Mouse (Mus musculus) limb, embryonic 10.5 days (tissue): Measurements from ENCODE around the gene Cep152. TPM values are rescaled to one million over a fixed set of nuclear protein-coding genes. Genes with fewer than 3 reads are reported as not detected.

ENCODE experiments used
- DNase-seq: peaks from one replicate; pipeline ENCODE4 v3.0.0-alpha.2; 2017; ENCODE audit warnings: low spot score
- H3K27ac ChIP-seq: fragments of 300-500 bp; sonication (generic); 2 replicates; pipeline ENCODE4 v1.5.1; 2016; ENCODE audit warnings: mild to moderate bottlenecking
- H3K27me3 ChIP-seq: fragments of 300-500 bp; sonication (generic); 2 replicates; pipeline ENCODE4 v1.6.1; 2016; ENCODE audit warnings: low read depth, mild to moderate bottlenecking; ENCODE audit not compliant: poor library complexity, severe bottlenecking
- H3K36me3 ChIP-seq: fragments of 300-500 bp; sonication (generic); 2 replicates; pipeline ENCODE4 v1.6.1; 2016; ENCODE audit warnings: mild to moderate bottlenecking, moderate library complexity
- H3K4me1 ChIP-seq: fragments of 300-500 bp; sonication (generic); 2 replicates; pipeline ENCODE4 v1.6.1; 2016
- H3K4me3 ChIP-seq: fragments of 300-500 bp; sonication (generic); 2 replicates; pipeline ENCODE4 v1.5.1; 2016; ENCODE audit warnings: mild to moderate bottlenecking, moderate library complexity
- H3K9me3 ChIP-seq: fragments of 300-500 bp; sonication (generic); replicated peaks from 2 replicates; pipeline ENCODE4 v1.6.1; 2016; ENCODE audit warnings: mild to moderate bottlenecking
- WGBS: fragments of 180-500 bp; shearing (Covaris S2); methylation state at CpG from one replicate; pipeline ENCODE4 v1.1.7; 2016; 5-methylcytosine and 5-hydroxymethylcytosine counted together
- polyA plus RNA-seq: library from polyadenylated mRNA; unstranded; fragments of >200 nt; fragmentation: Nextera tagmentation; extraction: Ambion mirVana; gene quantifications from 2 replicates; pipeline ENCODE4 v1.2.1, GENCODE M21; 2016

Cep152 gene
- polyA plus RNA-seq, 1 experiment from 2014 or later = 11.1 TPM

GRCm38 (mm10) chr2:125577670-125578069 lies 47.2 kb downstream of the Cep152 start:
- H3K4me3 ChIP-seq = no peak overlapping the region
- H3K9me3 ChIP-seq = no peaks in the 10 kb centered on the region
- H3K27me3 ChIP-seq = no peaks in the 10 kb centered on the region
- H3K36me3 ChIP-seq = peaks cover 97% of the 10 kb centered on the region
- no peak for DNase-seq
- H3K4me1 ChIP-seq = no peaks in the 10 kb centered on the region
- H3K27ac ChIP-seq = no peak overlapping the region
- WGBS = 86% methylated on average over 4 of the region's 4 CpGs

DNA sequence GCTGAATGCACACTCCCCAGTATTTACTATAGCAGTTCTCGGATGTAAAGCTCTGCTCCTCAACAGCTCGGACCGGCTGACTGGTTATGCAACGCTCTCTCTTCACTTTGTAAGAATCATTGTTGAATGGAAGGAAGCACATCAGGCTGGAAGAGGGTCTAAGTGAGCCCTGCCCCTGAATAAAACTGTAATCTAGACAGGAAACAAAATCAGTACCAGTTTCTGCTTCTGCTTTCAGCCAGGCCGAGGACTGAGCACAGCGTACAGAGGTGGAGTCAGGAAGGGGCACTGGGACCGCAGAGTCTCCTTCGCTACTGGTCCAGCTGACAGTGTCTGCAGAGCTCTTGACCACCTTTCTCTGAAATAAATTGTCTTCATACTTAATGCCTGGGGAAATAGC lies 48.4 kb downstream of the Cep152 start:
- H3K4me3 ChIP-seq = no peak overlapping the region
- H3K4me1 ChIP-seq = no peaks in the 10 kb centered on the region
- peaks cover 97% of the 10 kb centered on the region for H3K36me3 ChIP-seq
- no peak overlapping the region for H3K27ac ChIP-seq
- DNase-seq = no peak
- WGBS = 92% methylated on average over 8 of the region's 8 CpGs
- no peaks in the 10 kb centered on the region for H3K9me3 ChIP-seq
- no peaks in the 10 kb centered on the region for H3K27me3 ChIP-seq

DNA sequence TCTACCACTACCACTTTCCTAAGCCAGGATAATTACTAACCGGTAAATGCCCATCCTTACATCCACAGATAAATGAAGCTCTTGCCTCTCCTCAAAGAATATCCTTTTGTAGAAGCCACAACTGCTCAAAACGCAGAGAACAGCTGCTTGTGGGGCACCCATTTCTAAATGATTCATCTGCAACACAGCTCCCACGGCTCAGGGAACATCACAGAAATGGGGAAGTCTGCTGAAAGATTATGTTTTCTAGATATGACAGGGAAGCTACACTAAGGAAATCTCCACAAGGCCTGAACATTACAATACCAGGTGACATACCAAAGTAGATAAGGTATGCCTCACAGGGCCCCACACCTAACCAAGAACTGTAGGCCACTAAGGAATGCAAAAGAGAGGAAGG lies 49.1 kb downstream of the Cep152 start:
- 93% methylated on average over 3 of the region's 3 CpGs for WGBS
- no peak overlapping the region for H3K4me3 ChIP-seq
- H3K36me3 ChIP-seq = peaks cover 97% of the 10 kb centered on the region
- no peaks in the 10 kb centered on the region for H3K4me1 ChIP-seq
- DNase-seq = no peak
- no peak overlapping the region for H3K27ac ChIP-seq
- no peaks in the 10 kb centered on the region for H3K27me3 ChIP-seq
- no peaks in the 10 kb centered on the region for H3K9me3 ChIP-seq

GRCm38 (mm10) chr2:125563884-125564283 lies 61.0 kb downstream of the Cep152 start:
- no peak for DNase-seq
- 94% methylated on average over 11 of the region's 11 CpGs for WGBS
- H3K9me3 ChIP-seq = no peaks in the 10 kb centered on the region
- H3K27me3 ChIP-seq = no peaks in the 10 kb centered on the region
- no peak overlapping the region for H3K4me3 ChIP-seq
- H3K4me1 ChIP-seq = peaks cover 14% of the 10 kb centered on the region
- H3K27ac ChIP-seq = no peak overlapping the region
- H3K36me3 ChIP-seq = peaks cover 61% of the 10 kb centered on the region

GRCm38 (mm10) chr2:125562407-125562806 lies 62.5 kb downstream of the Cep152 start:
- Histone ChIP-seq H3K4me3 (no peak overlapping the region), H3K9me3 (no peaks in the 10 kb centered on the region), H3K27ac (no peak overlapping the region), H3K36me3 (peaks cover 46% of the 10 kb centered on the region), H3K4me1 (peaks cover 14% of the 10 kb centered on the region), H3K27me3 (no peaks in the 10 kb centered on the region)
- DNase-seq = no peak
- 96% methylated on average over 8 of the region's 8 CpGs for WGBS

DNA sequence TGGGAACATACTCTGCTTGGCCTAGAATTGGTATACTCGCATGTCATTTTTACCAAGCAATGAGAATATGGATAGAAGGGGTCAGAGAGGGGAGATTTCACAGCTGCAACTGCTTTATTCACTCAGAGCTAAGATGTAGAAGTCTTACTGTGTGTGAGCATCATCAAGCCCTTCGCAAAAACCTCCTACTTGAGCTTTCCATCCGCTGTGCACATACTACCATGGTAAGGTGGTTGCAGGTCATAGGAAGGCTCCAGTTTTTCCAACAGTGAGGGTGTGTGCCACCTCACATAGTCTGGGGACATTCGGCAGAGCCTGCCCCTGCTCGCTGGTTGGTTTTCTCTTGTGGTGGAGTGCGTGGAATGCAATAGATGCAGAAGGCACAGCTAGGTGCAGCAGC lies 64.9 kb downstream of the Cep152 start:
- no peaks in the 10 kb centered on the region for H3K27me3 ChIP-seq
- peaks cover 24% of the 10 kb centered on the region for H3K36me3 ChIP-seq
- DNase-seq = no peak
- H3K9me3 ChIP-seq = no peaks in the 10 kb centered on the region
- H3K4me1 ChIP-seq = peaks cover 14% of the 10 kb centered on the region
- WGBS = 94% methylated on average over 6 of the region's 6 CpGs
- no peak overlapping the region for H3K27ac ChIP-seq
- no peak overlapping the region for H3K4me3 ChIP-seq

- 83% methylated on average over 19 of the region's 19 CpGs for WGBS
- H3K27ac ChIP-seq = peak overlapping the region; percentile 42
- H3K36me3 ChIP-seq = peaks cover 13% of the 10 kb centered on the region
- H3K9me3 ChIP-seq = no peaks in the 10 kb centered on the region
- H3K4me3 ChIP-seq = no peak overlapping the region
- no peaks in the 10 kb centered on the region for H3K27me3 ChIP-seq
- DNase-seq = no peak
- H3K4me1 ChIP-seq = peaks cover 14% of the 10 kb centered on the region
Measured at GRCm38 (mm10) chr2:125558634-125559589, 66.0 kb downstream of the Cep152 start.

DNA sequence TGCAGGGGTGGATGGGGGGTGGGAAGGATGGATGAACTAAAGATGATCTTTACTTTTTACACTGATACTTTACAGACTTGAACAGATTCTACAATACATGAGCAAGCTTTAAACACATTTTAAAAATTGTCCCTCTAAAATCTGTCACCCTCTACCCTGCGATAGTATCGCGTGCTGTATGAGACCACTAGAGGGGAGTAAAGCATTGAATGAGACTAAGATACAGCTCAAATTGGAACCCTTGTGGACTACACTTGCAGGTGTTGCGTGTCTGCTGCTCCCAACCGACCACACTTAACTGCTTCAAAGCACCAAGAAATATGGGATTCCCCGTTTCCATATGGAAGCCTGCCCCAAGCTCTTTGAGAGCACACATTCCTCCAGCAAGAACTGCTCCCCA lies 69.1 kb downstream of the Cep152 start:
- Histone ChIP-seq H3K27ac (no peak overlapping the region), H3K27me3 (no peaks in the 10 kb centered on the region), H3K36me3 (no peaks in the 10 kb centered on the region), H3K4me1 (peaks cover 13% of the 10 kb centered on the region), H3K9me3 (no peaks in the 10 kb centered on the region), H3K4me3 (no peak overlapping the region)
- no peak for DNase-seq
- WGBS = 80% methylated on average over 6 of the region's 6 CpGs

DNA sequence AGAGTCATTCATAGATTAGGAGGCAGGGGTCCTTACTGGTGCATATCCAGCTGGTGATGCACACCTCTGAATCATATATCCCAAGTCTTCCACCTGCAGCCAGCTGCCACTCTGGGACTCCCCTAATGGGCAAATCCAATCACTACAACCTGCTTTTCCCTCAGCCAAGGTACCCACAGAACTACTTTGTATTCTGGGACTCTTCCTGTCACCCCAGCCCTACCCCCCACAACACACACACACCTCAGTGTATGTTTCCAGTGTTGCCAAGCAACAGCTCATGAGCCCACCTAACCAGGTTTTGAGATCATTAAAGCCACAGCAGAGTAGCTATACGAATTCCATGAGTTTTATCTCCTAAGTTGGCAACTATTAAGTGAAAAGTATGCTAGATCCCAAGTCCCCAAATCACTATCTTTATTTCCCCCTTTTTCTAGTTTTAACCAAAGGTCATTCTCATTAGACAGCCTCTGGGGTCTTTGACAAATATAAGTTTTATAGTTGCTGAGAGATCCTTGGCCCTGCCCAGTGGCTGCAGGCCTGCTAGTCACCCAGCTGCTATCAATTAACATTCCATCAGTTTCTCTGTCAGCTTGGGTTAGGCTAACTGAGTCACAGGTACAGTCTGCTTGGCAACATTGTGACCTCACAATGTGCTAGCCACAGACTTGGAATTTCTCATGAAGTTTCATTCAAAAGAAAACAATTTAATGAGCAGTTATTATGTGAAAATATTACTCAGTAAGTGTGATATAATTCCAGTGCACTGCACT lies 75.9 kb downstream of the Cep152 start:
- Histone ChIP-seq H3K4me3 (no peak overlapping the region), H3K27ac (peak overlapping the region; percentile 58; the same call in 1 of the 2 replicates), H3K9me3 (no peaks in the 10 kb centered on the region), H3K27me3 (no peaks in the 10 kb centered on the region), H3K4me1 (peaks cover 19% of the 10 kb centered on the region), H3K36me3 (no peaks in the 10 kb centered on the region)
- peak; percentile 51 for DNase-seq
- 55% methylated on average over 1 of the region's 1 CpGs for WGBS

DNA sequence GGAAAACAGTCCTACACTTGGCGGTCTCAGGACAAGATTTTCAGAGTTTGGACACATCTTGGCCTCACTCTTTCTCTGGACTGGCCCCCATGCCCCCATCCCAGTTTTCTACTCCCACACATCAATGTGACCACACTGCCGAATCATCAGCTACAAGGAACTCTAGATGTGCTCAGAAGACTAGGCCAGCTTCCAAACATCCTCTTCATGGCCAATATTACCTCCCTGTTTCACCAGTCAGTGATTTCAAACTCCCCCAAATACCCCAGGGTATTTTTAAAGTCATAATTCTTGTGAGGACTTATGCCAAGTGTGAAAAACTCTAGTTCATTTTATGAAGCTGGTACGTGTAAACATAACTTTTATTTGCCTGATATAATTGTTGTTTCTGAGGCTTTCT lies 79.9 kb downstream of the Cep152 start:
- H3K27me3 ChIP-seq = no peaks in the 10 kb centered on the region
- H3K4me1 ChIP-seq = peaks cover 18% of the 10 kb centered on the region
- WGBS = 91% methylated on average over 3 of the region's 3 CpGs
- no peak overlapping the region for H3K4me3 ChIP-seq
- no peaks in the 10 kb centered on the region for H3K36me3 ChIP-seq
- no peak overlapping the region for H3K27ac ChIP-seq
- no peaks in the 10 kb centered on the region for H3K9me3 ChIP-seq
- no peak for DNase-seq

DNA sequence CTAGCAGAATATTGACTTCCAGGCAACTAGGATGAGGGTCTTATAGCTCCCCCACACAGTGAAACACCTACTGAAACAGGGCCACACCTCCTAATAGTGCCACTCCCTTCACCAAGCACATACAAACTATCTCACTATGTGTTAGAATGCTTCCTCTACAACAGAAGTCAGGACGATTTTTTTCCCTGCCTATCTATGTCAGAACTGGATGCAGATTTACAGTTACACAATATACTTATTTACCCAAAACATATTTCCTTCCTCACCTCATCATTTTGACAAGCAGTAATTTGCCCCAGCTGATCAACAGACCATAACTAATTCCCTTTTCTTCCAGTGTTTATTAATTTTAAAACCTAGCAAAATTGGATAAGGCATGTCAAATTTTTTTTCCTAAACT lies 81.3 kb downstream of the Cep152 start:
- no peak for DNase-seq
- 75% methylated on average over 1 of the region's 1 CpGs for WGBS
- peaks cover 8% of the 10 kb centered on the region for H3K4me1 ChIP-seq
- no peak overlapping the region for H3K4me3 ChIP-seq
- H3K9me3 ChIP-seq = no peaks in the 10 kb centered on the region
- no peaks in the 10 kb centered on the region for H3K27me3 ChIP-seq
- H3K27ac ChIP-seq = no peak overlapping the region
- H3K36me3 ChIP-seq = no peaks in the 10 kb centered on the region

GRCm38 (mm10) chr2:125541451-125541850 lies 83.5 kb downstream of the Cep152 start:
- H3K4me1 ChIP-seq = no peaks in the 10 kb centered on the region
- no peak for DNase-seq
- no peaks in the 10 kb centered on the region for H3K36me3 ChIP-seq
- no peak overlapping the region for H3K4me3 ChIP-seq
- H3K27me3 ChIP-seq = no peaks in the 10 kb centered on the region
- no peaks in the 10 kb centered on the region for H3K9me3 ChIP-seq
- no peak overlapping the region for H3K27ac ChIP-seq
- WGBS = 84% methylated on average over 7 of the region's 7 CpGs

DNA sequence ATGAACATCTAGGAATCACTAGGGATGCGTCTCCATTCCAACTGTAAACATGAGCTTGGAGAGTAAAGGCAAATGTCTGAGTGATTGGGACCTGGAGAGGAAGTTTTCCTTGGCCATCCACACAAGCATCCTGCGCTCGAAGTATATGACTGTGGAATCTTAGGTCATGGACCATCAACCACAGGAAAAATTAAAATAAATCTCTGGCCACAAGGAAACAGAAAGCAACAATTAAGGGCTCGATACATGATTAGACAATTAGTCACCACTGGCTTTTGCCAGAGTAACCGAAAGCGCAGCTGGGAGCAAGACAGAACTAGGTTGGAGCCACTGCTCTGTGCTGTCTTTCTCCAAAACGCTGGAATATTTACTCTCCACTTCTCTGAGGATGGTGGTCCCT lies 84.3 kb downstream of the Cep152 start:
- DNase-seq = no peak
- Histone ChIP-seq H3K27me3 (no peaks in the 10 kb centered on the region), H3K27ac (no peak overlapping the region), H3K9me3 (no peaks in the 10 kb centered on the region), H3K36me3 (no peaks in the 10 kb centered on the region), H3K4me1 (no peaks in the 10 kb centered on the region), H3K4me3 (no peak overlapping the region)
- WGBS = 87% methylated on average over 7 of the region's 7 CpGs
